Mouse (Mus musculus) ES-E14 (cell line): ENCODE results near the gene Tsr1. TPM values are rescaled to one million over a fixed set of nuclear protein-coding genes. Genes with fewer than 3 reads are reported as not detected.

Source experiments
- DNase-seq: peaks from one replicate; pipeline ENCODE4 v3.0.0-alpha.2; 2013; ENCODE audit warnings: low read depth, low spot score
- H3K27ac ChIP-seq: 2 replicates; pipeline ENCODE4 v1.5.1; 2012; ENCODE audit warnings: low read depth, mild to moderate bottlenecking, low read length, moderate library complexity, mixed read lengths; ENCODE audit not compliant: poor library complexity, insufficient read depth, severe bottlenecking
- H3K36me3 ChIP-seq: 2 replicates; pipeline ENCODE4 v1.6.1; 2012; ENCODE audit warnings: mild to moderate bottlenecking, low read length, moderate library complexity, mixed read lengths; ENCODE audit not compliant: control insufficient read depth, poor library complexity, insufficient read depth, severe bottlenecking
- H3K4me1 ChIP-seq, 2 experiments: fragments of 150-350 bp in 1 of 2; sonication (generic) in 1 of 2; 2 replicates each; pipeline ENCODE4 v1.6.1; 2012; ENCODE audit warnings: low read length in 2 of 2, mild to moderate bottlenecking in 1 of 2, mixed read lengths in 1 of 2; ENCODE audit not compliant: control insufficient read depth in 2 of 2, insufficient read depth in 2 of 2, poor library complexity in 1 of 2
- H3K4me3 ChIP-seq, 2 experiments: fragments of 150-350 bp in 1 of 2; sonication (generic) in 1 of 2; 2 replicates each; pipeline ENCODE4 v1.5.1; 2012; ENCODE audit warnings: low read length in 2 of 2, low read depth in 1 of 2, mild to moderate bottlenecking in 1 of 2, mixed read lengths in 1 of 2; ENCODE audit not compliant: insufficient read depth in 1 of 2, poor library complexity in 1 of 2, severe bottlenecking in 1 of 2
- H3K9ac ChIP-seq: 2 replicates; pipeline ENCODE4 v1.6.1; 2012; ENCODE audit warnings: low read depth, mild to moderate bottlenecking, low read length, mixed read lengths; ENCODE audit not compliant: poor library complexity, insufficient read depth, severe bottlenecking
- H3K9me3 ChIP-seq: fragments of 150-350 bp; sonication (generic); 2 replicates; pipeline ENCODE4 v1.6.1; 2012; ENCODE audit warnings: low read depth, mild to moderate bottlenecking, low read length; ENCODE audit not compliant: control insufficient read depth, insufficient read depth
- CHD2 ChIP-seq: IDR thresholded peaks from 2 replicates; pipeline ENCODE4 v1.6.1; 2014; ENCODE audit warnings: mild to moderate bottlenecking, low read depth, low read length, inconsistent platforms
- HCFC1 ChIP-seq: IDR thresholded peaks from 2 replicates; pipeline ENCODE4 v1.6.1; 2012; ENCODE audit warnings: low read length, inconsistent platforms, borderline replicate concordance; ENCODE audit not compliant: insufficient read depth
- MAFK ChIP-seq: IDR thresholded peaks from 2 replicates; pipeline ENCODE4 v1.6.1; 2014; ENCODE audit warnings: mild to moderate bottlenecking, low read depth, low read length, inconsistent platforms; ENCODE audit not compliant: insufficient read depth
- ZC3H11A ChIP-seq: IDR thresholded peaks from 2 replicates; pipeline ENCODE4 v1.6.1; 2012; ENCODE audit warnings: low read depth, mild to moderate bottlenecking, inconsistent platforms, low read length, borderline replicate concordance
- ZNF384 ChIP-seq: IDR thresholded peaks from 2 replicates; pipeline ENCODE4 v1.6.1; 2012; ENCODE audit warnings: low read depth, low read length, inconsistent platforms
- in situ Hi-C, 2 experiments: fragments of 600-800 bp; cut with MboI; formaldehyde crosslinking; loops; one replicate each; pipeline ENCODE4 v1.15.1; 2025; ENCODE audit warnings: low sequenced_read_pairs in 2 of 2, inconsistent platforms in 1 of 2; ENCODE audit not compliant: unreplicated experiment in 2 of 2
- total RNA-seq: library from RNA; depleted of rRNA; stranded (reverse); fragments of 300-350 nt; gene quantifications from 2 replicates; pipeline ENCODE4 v1.2.3, GENCODE M21; 2012; rRNA removed

Gene Tsr1
- total RNA-seq, 1 experiment: 125 TPM

- Histone ChIP-seq H3K27ac (no peak overlapping the region), H3K9ac (no peak overlapping the region), H3K9me3 (no peaks in the 10 kb centered on the region), H3K4me3 (no peak overlapping the region), H3K36me3 (peaks cover 6% of the 10 kb centered on the region; the same call in 1 of the 2 replicates), H3K4me1 (no peaks in the 10 kb centered on the region)
- TF ChIP-seq ZNF384: no peak
- TF ChIP-seq HCFC1: no peak
- no peak for TF ChIP-seq ZC3H11A
- no peak for TF ChIP-seq MAFK
- TF ChIP-seq CHD2: no peak
- DNase-seq: no peak
- in situ Hi-C loops: no loop called here
Observed at GRCm38 (mm10) chr11:74946348-74946747, 48.5 kb downstream of the Tsr1 start.

DNA sequence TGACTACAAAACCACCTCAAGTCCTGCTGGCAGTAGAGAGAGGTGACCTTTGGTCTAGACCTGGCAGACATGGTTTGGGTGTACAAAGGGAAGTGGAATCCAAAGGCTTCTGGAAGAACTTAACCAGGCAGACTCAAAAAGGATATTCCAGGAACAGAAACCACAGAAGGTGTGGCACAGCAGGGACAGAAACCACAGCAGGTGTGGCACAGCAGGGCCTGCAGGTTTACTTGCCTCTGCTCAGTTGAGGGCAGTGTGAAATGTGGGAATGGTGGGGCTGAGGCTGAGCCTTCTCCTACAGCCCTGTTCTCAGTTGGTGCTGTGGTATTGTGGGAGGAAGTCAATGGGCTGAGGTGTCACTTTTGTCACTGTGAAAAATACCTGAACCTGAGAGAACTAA lies 57.0 kb downstream of the Tsr1 start:
- Histone ChIP-seq H3K9ac (no peak overlapping the region), H3K27ac (no peak overlapping the region), H3K9me3 (no peaks in the 10 kb centered on the region), H3K4me1 (peaks cover 0 to 4% of the 10 kb centered on the region in 2 experiments; a peak in 1 of 4 replicates), H3K4me3 (no peak overlapping the region), H3K36me3 (no peaks in the 10 kb centered on the region)
- in situ Hi-C loops: no loop called here
- DNase-seq: no peak
- TF ChIP-seq HCFC1 (no peak), ZC3H11A (no peak), CHD2 (no peak), ZNF384 (no peak), MAFK (no peak)

- H3K9me3 ChIP-seq: no peaks in the 10 kb centered on the region
- no peak overlapping the region for H3K27ac ChIP-seq
- no peaks in the 10 kb centered on the region for H3K36me3 ChIP-seq
- TF ChIP-seq ZNF384: no peak
- no peak for TF ChIP-seq MAFK
- H3K4me3 ChIP-seq: no peak overlapping the region
- H3K9ac ChIP-seq: no peak overlapping the region
- DNase-seq: peak; percentile 25
- H3K4me1 ChIP-seq: peaks cover 0 to 4% of the 10 kb centered on the region in 2 experiments; a peak in 1 of 4 replicates
- in situ Hi-C loops: no loop called here
Observed at GRCm38 (mm10) chr11:74956006-74956405, 58.1 kb downstream of the Tsr1 start.

DNA sequence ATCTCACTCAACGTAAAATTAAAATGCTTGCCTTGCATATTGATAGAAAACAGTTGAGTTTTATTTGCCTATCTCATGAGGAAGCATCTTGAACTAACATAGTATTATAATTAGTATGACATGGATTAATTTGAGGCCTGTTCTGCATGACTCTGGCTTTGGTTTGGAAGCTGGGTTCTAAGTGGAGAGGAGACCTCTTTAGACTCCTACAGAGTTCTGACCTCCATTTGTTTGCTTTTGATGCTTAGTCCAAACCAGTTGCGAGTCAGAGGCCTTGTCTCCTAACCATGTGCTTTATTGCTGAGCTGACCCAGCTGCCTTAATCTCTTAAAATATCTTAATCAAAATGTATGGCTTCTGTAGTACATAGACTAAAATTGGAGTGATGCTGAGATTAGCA lies 59.7 kb downstream of the Tsr1 start:
- no peak for DNase-seq
- TF ChIP-seq CHD2: no peak
- no peak for TF ChIP-seq MAFK
- no peak for TF ChIP-seq ZC3H11A
- TF ChIP-seq HCFC1: no peak
- Histone ChIP-seq H3K36me3 (no peaks in the 10 kb centered on the region), H3K27ac (no peak overlapping the region), H3K9ac (no peak overlapping the region), H3K4me1 (peaks cover 0 to 4% of the 10 kb centered on the region in 2 experiments; a peak in 1 of 4 replicates), H3K4me3 (no peak overlapping the region), H3K9me3 (no peaks in the 10 kb centered on the region)
- in situ Hi-C loops: no loop called here

Other genes starting within 250 kb of the Tsr1 start
- 73.5 and 92.9 TPM in 2 replicates for gene Cluh, start 248.6 kb upstream of the Tsr1 start, total RNA-seq
- 41.8 and 64.6 TPM in 2 replicates for gene Pafah1b1, start 173.4 kb upstream of the Tsr1 start, total RNA-seq
- gene Mettl16, start 127.2 kb upstream of the Tsr1 start, total RNA-seq: 52.5 and 72.7 TPM in 2 replicates
- gene Mnt, start 67.2 kb upstream of the Tsr1 start, total RNA-seq: 10.2 and 10.3 TPM in 2 replicates
- gene Sgsm2, start 1.0 kb upstream of the Tsr1 start, total RNA-seq: 10.4 and 16.5 TPM in 2 replicates
- 18.2 and 19.9 TPM in 2 replicates for gene Smg6, start 27.8 kb downstream of the Tsr1 start, total RNA-seq
- gene Srr, start 27.9 kb downstream of the Tsr1 start, total RNA-seq: 2.9 and 3.8 TPM in 2 replicates